In the genomic region with DNA sequence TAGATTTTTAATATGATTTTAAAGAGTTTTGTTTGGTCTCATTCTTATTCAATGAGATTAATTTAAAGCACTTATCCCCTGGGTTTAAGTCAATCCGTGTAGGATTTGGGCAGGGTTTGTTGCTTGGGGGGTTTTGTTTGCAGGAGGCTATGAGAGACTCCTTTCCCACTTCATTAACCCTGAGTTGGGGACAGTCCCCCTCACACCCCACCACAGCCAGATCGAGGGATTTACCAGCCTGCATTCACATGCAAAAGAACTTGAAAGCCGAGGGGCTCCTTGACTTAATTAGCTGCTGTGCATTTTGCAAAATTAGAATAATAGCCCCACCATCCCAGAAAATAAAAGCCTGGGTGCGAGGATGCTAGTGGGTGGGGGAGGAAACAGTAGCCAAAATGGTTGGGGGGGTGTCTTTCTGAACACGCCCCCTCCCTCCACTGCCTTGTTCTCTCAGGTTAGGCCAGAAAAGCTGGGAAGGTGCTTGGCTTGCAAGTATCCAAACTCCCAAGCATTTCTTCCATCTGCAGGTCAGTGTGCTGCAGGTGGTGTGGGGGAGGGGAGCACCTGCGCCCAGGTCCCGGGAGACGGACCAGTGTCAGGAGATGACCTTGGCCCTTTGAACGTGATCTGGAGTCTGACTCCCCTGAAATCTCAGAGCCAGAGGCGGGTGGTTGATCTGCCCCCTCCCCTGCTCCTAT, we compare ENCODE assay signal across 11 mouse cellular contexts. TPM values are rescaled to one million over a fixed set of nuclear protein-coding genes. Genes with fewer than 3 reads are reported as not detected.
DNase-seq lines count a peak whose midpoint lies in the region; ATAC-seq lines count a peak whose summit lies in the region.
"Had no signal": no experiment of that assay in that cellular context is flagged by ENCODE, and none has a peak within 500 bp of the region (broad histone marks: within the 10 kb centered on the region; RNA-seq: fewer than 3 reads in every experiment).

No protein-coding gene starts in this region.

- ATAC-seq in forebrain, embryonic 11.5 days (replicated peaks; ENCODE audit: low FRiP score), result peak; percentile 74
- no peak for ATAC-seq in intestine, embryonic 15.5 days
- ATAC-seq in neural tube, embryonic 12.5 days (ENCODE audit: low FRiP score, low read depth), result no peak

- WGBS in forebrain, embryonic 11.5 days, result under 1% methylated on average over 10 of the region's 10 CpGs
- WGBS in intestine, embryonic 15.5 days, result 7% methylated on average over 10 of the region's 10 CpGs
- 2% methylated on average over 10 of the region's 10 CpGs for WGBS in neural tube, embryonic 12.5 days

- H3K27me3 ChIP-seq in forebrain, embryonic 11.5 days (ENCODE audit: control insufficient read depth, insufficient read depth, low read length), result peaks cover 92% of the 10 kb centered on the region
- H3K27me3 ChIP-seq in intestine, embryonic 15.5 days (replicated peaks), result peaks cover 62% of the 10 kb centered on the region
- peaks cover 78% of the 10 kb centered on the region for H3K27me3 ChIP-seq in neural tube, embryonic 12.5 days (replicated peaks)

- H3K27ac ChIP-seq in forebrain, embryonic 11.5 days (ENCODE audit: low read depth, low read length), result no peak overlapping the region
- no peak overlapping the region for H3K27ac ChIP-seq in intestine, embryonic 15.5 days
- H3K27ac ChIP-seq in neural tube, embryonic 12.5 days, result no peak overlapping the region

- H3K4me1 ChIP-seq in forebrain, embryonic 11.5 days (replicated peaks; ENCODE audit: control insufficient read depth, insufficient read depth, low read length), result peaks cover 40% of the 10 kb centered on the region
- H3K4me1 ChIP-seq in intestine, embryonic 15.5 days (replicated peaks), result peaks cover 13% of the 10 kb centered on the region
- peaks cover 39% of the 10 kb centered on the region for H3K4me1 ChIP-seq in neural tube, embryonic 12.5 days

- no peak overlapping the region for H3K4me3 ChIP-seq in forebrain, embryonic 11.5 days (ENCODE audit: low read depth, low read length)
- H3K4me3 ChIP-seq in intestine, embryonic 15.5 days (replicated peaks), result peak overlapping the region; percentile 14; the same call in 1 of the 2 replicates
- H3K4me3 ChIP-seq in neural tube, embryonic 12.5 days, result peak overlapping the region; percentile 22

- peak; percentile 13 for DNase-seq in kidney, postnatal 10 days
- no peak for DNase-seq in kidney, postnatal 14 days
- DNase-seq in forebrain, embryonic 11.5 days (ENCODE audit: low spot score), result peak; percentile 64
- DNase-seq in left cerebral cortex, postnatal 36 days (ENCODE audit: low spot score in 2 of 2), result no peak
- no peak for DNase-seq in layer of hippocampus, postnatal 14 days (ENCODE audit: low spot score in 2 of 2)
- DNase-seq in left cerebral cortex, postnatal 4 days, result no peak
- DNase-seq: kidney, adult 8-10 months had no signal

- intact Hi-C loops in left cerebral cortex, postnatal 36 days (cut with DNase I), result no loop called here
- intact Hi-C loops in left cerebral cortex, postnatal 4 days (cut with DNase I), result no loop called here

- no peak overlapping the region for H3K9ac ChIP-seq in forebrain, embryonic 11.5 days (ENCODE audit: low read length)
- no peak overlapping the region for H3K9ac ChIP-seq in intestine, embryonic 15.5 days
- H3K9ac ChIP-seq in neural tube, embryonic 12.5 days, result peak overlapping the region; percentile 42; the same call in 1 of the 2 replicates

- peak overlapping the region; percentile 27 for H3K4me2 ChIP-seq in forebrain, embryonic 11.5 days (ENCODE audit: low read depth, low read length, severe bottlenecking)
- H3K4me2 ChIP-seq in intestine, embryonic 15.5 days (replicated peaks), result peak overlapping the region; percentile 52
- peak overlapping the region; percentile 58 for H3K4me2 ChIP-seq in neural tube, embryonic 12.5 days (replicated peaks)

- no peaks in the 10 kb centered on the region for H3K9me3 ChIP-seq in forebrain, embryonic 11.5 days (ENCODE audit: control insufficient read depth, low read length)
- H3K9me3 ChIP-seq in intestine, embryonic 15.5 days, result no peaks in the 10 kb centered on the region
- H3K9me3 ChIP-seq in neural tube, embryonic 12.5 days, result no peaks in the 10 kb centered on the region

- no peaks in the 10 kb centered on the region; the same call in 1 of the 2 replicates for H3K36me3 ChIP-seq in forebrain, embryonic 11.5 days (ENCODE audit: control insufficient read depth, insufficient read depth, low read length)
- H3K36me3 ChIP-seq in intestine, embryonic 15.5 days, result no peaks in the 10 kb centered on the region
- H3K36me3 ChIP-seq in neural tube, embryonic 12.5 days, result peaks cover 10% of the 10 kb centered on the region

RNA-seq across cellular contexts. Expression of gene Barhl1, which starts 8.6 kb away (rescaled TPM):
- polyA plus RNA-seq in forebrain, embryonic 11.5 days (2014; fragmentation: Nextera tagmentation; extraction: Ambion mirVana), result 2.2 and 3.5 TPM in 2 replicates
- 0.06 TPM in 1 of 2 replicates, not detected in the other for polyA plus RNA-seq in intestine, embryonic 15.5 days (2015; fragmentation: Nextera tagmentation; extraction: Ambion mirVana)
- polyA plus RNA-seq in neural tube, embryonic 12.5 days (2016; fragmentation: Nextera tagmentation; extraction: Ambion mirVana), result 13.5 and 17.4 TPM in 2 replicates
- total RNA-seq in left cerebral cortex, postnatal 36 days (2021), result not detected
- total RNA-seq in layer of hippocampus, postnatal 14 days (2021), result under 1 TPM; 0.14 to 0.28 TPM
- under 1 TPM; 0.20 to 0.34 TPM for total RNA-seq in left cerebral cortex, postnatal 4 days (2021)
- total RNA-seq: common myeloid progenitor, adult 5-6 weeks; neutrophil, adult 5-6 weeks had no signal

Comparison
In these comparisons a context has a peak if more than half of its experiments do, and no peak if none do; other contexts are left out.
1. DNase-seq: peak in kidney, postnatal 10 days (single experiment) and forebrain, embryonic 11.5 days (single experiment); none in kidney, postnatal 14 days (single experiment), left cerebral cortex, postnatal 36 days (0 of 2), layer of hippocampus, postnatal 14 days (0 of 2) and left cerebral cortex, postnatal 4 days (single experiment).
2. Peak in every context shown above with its lines, with median percentiles within 50 percentile points of each other: H3K4me2 ChIP-seq.